ENCODE assay signal across 8 mouse cellular contexts in the genomic region with DNA sequence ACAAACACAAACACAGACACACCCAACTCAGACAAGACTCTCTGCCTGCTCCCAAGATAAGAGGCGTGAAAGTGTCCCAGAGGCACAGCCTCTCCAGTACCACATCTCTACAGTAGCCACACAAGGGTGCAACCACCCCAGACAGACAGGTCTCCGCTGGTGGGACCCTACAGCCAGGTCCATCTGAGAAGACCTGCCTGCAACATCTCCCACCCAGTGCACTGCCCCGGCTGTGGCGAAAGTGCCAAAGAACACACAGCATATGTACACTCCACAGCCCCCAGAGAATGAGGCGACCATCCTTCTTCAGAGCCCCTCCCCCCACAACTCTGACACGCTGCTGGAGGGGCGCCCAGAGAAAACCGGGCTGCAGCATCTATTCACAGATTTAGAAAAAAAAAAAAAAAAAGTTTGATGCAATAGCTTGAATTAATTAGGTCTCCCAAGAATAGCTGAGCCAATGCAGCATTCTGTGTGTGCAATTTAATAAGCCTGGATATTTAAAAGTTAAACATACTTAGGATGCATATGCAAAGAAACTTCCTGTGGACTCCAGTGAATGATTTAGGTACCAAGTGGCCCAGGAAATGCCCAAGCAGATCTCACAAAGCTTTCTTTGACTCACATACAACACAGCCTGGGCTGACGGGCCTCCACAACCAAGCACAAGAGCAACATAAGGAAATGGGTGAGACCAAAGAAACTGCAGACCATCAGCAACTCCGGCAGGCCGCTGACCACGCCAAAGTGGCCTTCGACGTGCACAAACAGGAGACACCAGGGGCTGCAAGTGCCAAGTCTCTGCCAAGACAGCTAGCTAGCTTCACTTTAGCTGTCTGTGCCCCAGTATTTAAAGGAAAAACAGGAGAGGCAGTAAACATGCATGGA. TPM values are rescaled to one million over a fixed set of nuclear protein-coding genes. Genes with fewer than 3 reads are reported as not detected.
DNase-seq lines count a peak whose midpoint lies in the region; ATAC-seq and TF ChIP-seq lines count a peak whose summit lies in the region.

No protein-coding gene starts in this region.

- no peaks in the 10 kb centered on the region for H3K9me3 ChIP-seq in heart, embryonic 14.5 days (ENCODE audit: control insufficient read depth, low read length)
- H3K9me3 ChIP-seq in liver, embryonic 14.5 days (ENCODE audit: control insufficient read depth, low read length): no peaks in the 10 kb centered on the region
- H3K9me3 ChIP-seq in stomach, postnatal 0 days (ENCODE audit: control insufficient read depth, low read length): no peaks in the 10 kb centered on the region

- H3K9ac ChIP-seq in heart, embryonic 14.5 days (ENCODE audit: low read length): peak overlapping the region; percentile 87
- no peak overlapping the region; the same call in 1 of the 2 replicates for H3K9ac ChIP-seq in liver, embryonic 14.5 days (replicated peaks)
- H3K9ac ChIP-seq in stomach, postnatal 0 days (ENCODE audit: low read length): peak overlapping the region; percentile 96

- H3K4me2 ChIP-seq in heart, embryonic 14.5 days (ENCODE audit: low read length): peak overlapping the region; percentile 98
- peak overlapping the region; percentile 79 for H3K4me2 ChIP-seq in liver, embryonic 14.5 days (ENCODE audit: low read depth)
- H3K4me2 ChIP-seq in stomach, postnatal 0 days (replicated peaks; ENCODE audit: low read depth): peak overlapping the region; percentile 95

- H3K27me3 ChIP-seq in thymus, adult 2 months (ENCODE audit: control insufficient read depth, insufficient read depth, low read length): no peaks in the 10 kb centered on the region
- H3K27me3 ChIP-seq in heart, embryonic 14.5 days (ENCODE audit: control insufficient read depth, insufficient read depth, low read length): no peaks in the 10 kb centered on the region
- peaks cover 24% of the 10 kb centered on the region for H3K27me3 ChIP-seq in liver, embryonic 14.5 days (ENCODE audit: control insufficient read depth, insufficient read depth, low read length)
- no peaks in the 10 kb centered on the region for H3K27me3 ChIP-seq in stomach, postnatal 0 days (ENCODE audit: control insufficient read depth, insufficient read depth, low read length)

- TF ChIP-seq EP300 in liver, embryonic 14.5 days (IDR thresholded peaks at IDR 0.05; ENCODE audit: low read depth): no peak
- TF ChIP-seq EP300 in stomach, postnatal 0 days (optimal IDR thresholded peaks at IDR 0.05): no peak

- no peak for TF ChIP-seq CTCF in gastrocnemius, adult 2 months (IDR thresholded peaks at IDR 0.05)
- no peak for TF ChIP-seq CTCF in thymus, adult 2 months (IDR thresholded peaks at IDR 0.05; ENCODE audit: borderline replicate concordance, control insufficient read depth, extremely low read depth, insufficient read depth, low read length, poor library complexity)
- TF ChIP-seq CTCF in liver, embryonic 14.5 days (IDR thresholded peaks at IDR 0.05; ENCODE audit: low read depth): no peak
- TF ChIP-seq CTCF in stomach, postnatal 0 days (IDR thresholded peaks at IDR 0.05; ENCODE audit: low read depth): no peak

- H3K36me3 ChIP-seq in thymus, adult 2 months (ENCODE audit: control insufficient read depth, insufficient read depth, low read length): no peaks in the 10 kb centered on the region
- peaks cover 3% of the 10 kb centered on the region; the same call in 1 of the 2 replicates for H3K36me3 ChIP-seq in heart, embryonic 14.5 days (ENCODE audit: control insufficient read depth, insufficient read depth, low read length)
- no peaks in the 10 kb centered on the region for H3K36me3 ChIP-seq in liver, embryonic 14.5 days (replicated peaks; ENCODE audit: control insufficient read depth, insufficient read depth, low read depth)
- no peaks in the 10 kb centered on the region for H3K36me3 ChIP-seq in stomach, postnatal 0 days (ENCODE audit: control insufficient read depth, insufficient read depth, low read length)

- DNase-seq in gastrocnemius, adult 2 months: peak; percentile 51
- no peak for DNase-seq in gastrocnemius, adult 8-10 months (ENCODE audit: low spot score in 2 of 2)
- no peak for DNase-seq in thymus, adult 2 months
- no peak for DNase-seq in thymus, adult 18-20 months
- DNase-seq in liver, embryonic 14.5 days (ENCODE audit: low read depth in 3 of 3, low spot score in 3 of 3): no peak
- peak; percentile 27 for DNase-seq in stomach, postnatal 0 days (ENCODE audit: low spot score)
- DNase-seq in layer of hippocampus, postnatal 36 days: no peak

- H3K4me3 ChIP-seq in gastrocnemius, adult 2 months: peak overlapping the region; percentile 94
- H3K4me3 ChIP-seq in thymus, adult 2 months (ENCODE audit: control insufficient read depth, insufficient read depth, low read length): peak overlapping the region; percentile 89
- peak overlapping the region; percentile 78 to 79 for H3K4me3 ChIP-seq in heart, embryonic 14.5 days (ENCODE audit: control insufficient read depth in 1 of 2, insufficient read depth in 1 of 2, low read depth in 1 of 2, low read length in 2 of 2)
- H3K4me3 ChIP-seq in liver, embryonic 14.5 days (ENCODE audit: insufficient read depth in 1 of 2, low read depth in 2 of 2, low read length in 2 of 2): peak overlapping the region; percentile 49 to 70
- peak overlapping the region; percentile 83 for H3K4me3 ChIP-seq in stomach, postnatal 0 days (ENCODE audit: low read depth, low read length)

- peaks cover 62% of the 10 kb centered on the region for H3K4me1 ChIP-seq in thymus, adult 2 months (replicated peaks; ENCODE audit: control insufficient read depth, insufficient read depth, low read length)
- H3K4me1 ChIP-seq in heart, embryonic 14.5 days (ENCODE audit: control insufficient read depth in 2 of 2, insufficient read depth in 2 of 2, low read length in 2 of 2): peaks cover 52 to 56% of the 10 kb centered on the region in 2 experiments
- peaks cover 5 to 45% of the 10 kb centered on the region in 2 experiments for H3K4me1 ChIP-seq in liver, embryonic 14.5 days (replicated peaks; ENCODE audit: control insufficient read depth in 2 of 2, insufficient read depth in 2 of 2, low read length in 1 of 2)
- H3K4me1 ChIP-seq in stomach, postnatal 0 days (replicated peaks; ENCODE audit: control insufficient read depth, insufficient read depth): peaks cover 39% of the 10 kb centered on the region

- peak overlapping the region; percentile 86 for H3K27ac ChIP-seq in gastrocnemius, adult 2 months
- H3K27ac ChIP-seq in thymus, adult 2 months (ENCODE audit: control insufficient read depth, insufficient read depth, low read length): no peak overlapping the region
- peak overlapping the region in 1 of 2 experiments; percentile 86; a peak in 2 of 4 replicates for H3K27ac ChIP-seq in heart, embryonic 14.5 days (replicated peaks in 1 of 2; ENCODE audit: control insufficient read depth in 1 of 2, insufficient read depth in 1 of 2, low read depth in 2 of 2, low read length in 2 of 2)
- no peak overlapping the region for H3K27ac ChIP-seq in liver, embryonic 14.5 days
- H3K27ac ChIP-seq in stomach, postnatal 0 days (replicated peaks): peak overlapping the region; percentile 93

- no peak for TF ChIP-seq POLR2A in thymus, adult 2 months (IDR thresholded peaks at IDR 0.05; ENCODE audit: control insufficient read depth, extremely low read depth, insufficient read depth, low read length, poor library complexity)

- WGBS in thymus, adult 2 months: 52% methylated on average over 14 of the region's 14 CpGs
- WGBS in heart, embryonic 14.5 days: 4% methylated on average over 14 of the region's 14 CpGs
- WGBS in liver, embryonic 14.5 days (ENCODE audit: insufficient replicate concordance): 25% methylated on average over 14 of the region's 14 CpGs
- 5% methylated on average over 14 of the region's 14 CpGs for WGBS in stomach, postnatal 0 days

- no peak for ATAC-seq in heart, embryonic 14.5 days (ENCODE audit: insufficient number of reproducible peaks, insufficient read depth, low FRiP score, low read depth)
- ATAC-seq in liver, embryonic 14.5 days (ENCODE audit: insufficient read depth): no peak
- no peak for ATAC-seq in stomach, postnatal 0 days (ENCODE audit: low FRiP score, low TSS enrichment)

- intact Hi-C loops in gastrocnemius, adult 2 months (cut with DNase I): loop anchor here (2.0 to 5.0 kb wide), 2 partner anchors 28 to 73 kb away; a partner anchor contains a TSS

RNA-seq across cellular contexts. Expression of a gene that starts 1.9 kb away (rescaled TPM):
- total RNA-seq in gastrocnemius, adult 2 months (2021): 10 to 100 TPM; 28.5 to 35.6 TPM
- 10 to 100 TPM; 25.8 to 29.6 (median 28.3) TPM for total RNA-seq in gastrocnemius, adult 8-10 months (2022)
- polyA plus RNA-seq in thymus, adult 2 months (2012; rRNA removed): 70.5 and 79.5 TPM in 2 replicates
- polyA plus RNA-seq in heart, embryonic 14.5 days (2014; fragmentation: Nextera tagmentation; extraction: Ambion mirVana): 16.2 TPM in 2 replicates
- polyA plus RNA-seq in liver, embryonic 14.5 days (2012; rRNA removed): 4.3 and 4.5 TPM in 2 replicates
- polyA plus RNA-seq in liver, embryonic 14.5 days (2014; fragmentation: Nextera tagmentation; extraction: Ambion mirVana): 2.4 and 2.8 TPM in 2 replicates
- polyA plus RNA-seq in stomach, postnatal 0 days (2015; fragmentation: Nextera tagmentation; extraction: Ambion mirVana): 9.7 and 10.8 TPM in 2 replicates
- total RNA-seq in layer of hippocampus, postnatal 36 days (2021): 100 to 1,000 TPM; 126 to 132 TPM

RNA-seq across cellular contexts. Expression of a gene that starts 29.1 kb away (rescaled TPM):
- total RNA-seq in gastrocnemius, adult 2 months (2021): 1 to 10 TPM; 4.6 to 6.1 TPM
- 1 to 10 TPM; 3.6 to 6.8 (median 5.0) TPM for total RNA-seq in gastrocnemius, adult 8-10 months (2022)
- 85.7 and 91.3 TPM in 2 replicates for polyA plus RNA-seq in thymus, adult 2 months (2012; rRNA removed)
- polyA plus RNA-seq in heart, embryonic 14.5 days (2014; fragmentation: Nextera tagmentation; extraction: Ambion mirVana): 68.5 and 74.8 TPM in 2 replicates
- 12.2 and 12.8 TPM in 2 replicates for polyA plus RNA-seq in liver, embryonic 14.5 days (2012; rRNA removed)
- polyA plus RNA-seq in liver, embryonic 14.5 days (2014; fragmentation: Nextera tagmentation; extraction: Ambion mirVana): 14.8 and 20.5 TPM in 2 replicates
- polyA plus RNA-seq in stomach, postnatal 0 days (2015; fragmentation: Nextera tagmentation; extraction: Ambion mirVana): 43.5 and 46.3 TPM in 2 replicates
- 10 to 100 TPM; 30.9 to 35.1 TPM for total RNA-seq in layer of hippocampus, postnatal 36 days (2021)

Comparison
In these comparisons a context has a peak if more than half of its experiments do, and no peak if none do; other contexts are left out.
1. DNase-seq: peak in gastrocnemius, adult 2 months (single experiment) and stomach, postnatal 0 days (single experiment); none in gastrocnemius, adult 8-10 months (0 of 2), thymus, adult 2 months (single experiment), thymus, adult 18-20 months (0 of 2), liver, embryonic 14.5 days (0 of 3) and layer of hippocampus, postnatal 36 days (0 of 2).
2. H3K27ac ChIP-seq: peak in gastrocnemius, adult 2 months (single experiment) and stomach, postnatal 0 days (single experiment); none in thymus, adult 2 months (single experiment) and liver, embryonic 14.5 days (single experiment).
3. Peak in every context shown above with its lines, with median percentiles within 50 percentile points of each other: H3K4me3 ChIP-seq and H3K4me2 ChIP-seq.